ENCODE assay signal across 11 mouse cellular contexts in the genomic region with DNA sequence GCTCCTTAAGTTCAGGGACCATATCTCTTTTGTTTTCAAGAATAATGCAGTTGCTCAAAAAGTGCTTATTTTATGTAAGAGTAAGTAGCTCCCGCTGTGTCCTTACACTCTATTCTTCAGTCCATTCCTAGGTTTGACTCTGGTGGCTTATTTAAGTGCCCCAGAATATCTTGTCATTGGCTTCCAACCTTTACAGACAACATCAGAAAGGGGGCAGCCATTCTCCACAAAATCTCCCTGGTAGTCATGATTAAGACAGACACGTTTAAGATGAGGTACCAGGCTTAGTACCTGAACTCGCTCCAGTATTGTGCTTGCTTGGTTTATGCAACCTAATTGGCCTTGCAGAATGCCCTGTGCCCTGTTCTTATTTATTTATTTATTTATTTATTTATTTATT.
DNase-seq lines count a peak whose midpoint lies in the region; ATAC-seq and TF ChIP-seq lines count a peak whose summit lies in the region.
"Had no signal": no experiment of that assay in that cellular context is flagged by ENCODE, and none has a peak within 500 bp of the region (broad histone marks: within the 10 kb centered on the region; RNA-seq: fewer than 3 reads in every experiment).

No protein-coding gene starts in this region.

- DNase-seq in heart, adult 8-10 months (ENCODE audit: low spot score), result peak; percentile 42
- DNase-seq in heart, postnatal 36 days, result no peak
- DNase-seq in lung, embryonic 14.5 days, result peak; percentile 40
- no peak for DNase-seq in lung, adult 18-20 months
- DNase-seq: layer of hippocampus, adult 9-11 months; liver, embryonic 13.5 days had no signal

- H3K36me3 ChIP-seq in lung, embryonic 14.5 days (ENCODE audit: insufficient read depth), result no peaks in the 10 kb centered on the region
- H3K36me3 ChIP-seq in hindbrain, embryonic 15.5 days, result no peaks in the 10 kb centered on the region
- no peaks in the 10 kb centered on the region for H3K36me3 ChIP-seq in neural tube, embryonic 14.5 days (ENCODE audit: control insufficient read depth, insufficient read depth, low read length)
- H3K36me3 ChIP-seq: liver, embryonic 13.5 days had no signal

- H3K9me3 ChIP-seq in lung, embryonic 14.5 days (ENCODE audit: low read depth, low read length), result no peaks in the 10 kb centered on the region
- H3K9me3 ChIP-seq in hindbrain, embryonic 15.5 days, result no peaks in the 10 kb centered on the region
- no peaks in the 10 kb centered on the region for H3K9me3 ChIP-seq in neural tube, embryonic 14.5 days (ENCODE audit: control insufficient read depth, low read length)
- H3K9me3 ChIP-seq: embryonic facial prominence, embryonic 15.5 days; liver, embryonic 13.5 days had no signal

- H3K27ac ChIP-seq in lung, embryonic 14.5 days (ENCODE audit: low read depth), result no peak overlapping the region
- 0 out of 2 replicates have a peak overlapping the region, but pooled peaks have one; percentile 22 for H3K27ac ChIP-seq in hindbrain, embryonic 15.5 days (replicated peaks)
- H3K27ac ChIP-seq in neural tube, embryonic 14.5 days (ENCODE audit: low read depth, low read length), result no peak overlapping the region
- H3K27ac ChIP-seq: embryonic facial prominence, embryonic 15.5 days; liver, embryonic 13.5 days had no signal

- no peak overlapping the region for H3K9ac ChIP-seq in lung, embryonic 14.5 days
- 0 out of 2 replicates have a peak overlapping the region, but pooled peaks have one; percentile 67 for H3K9ac ChIP-seq in hindbrain, embryonic 15.5 days
- no peak overlapping the region for H3K9ac ChIP-seq in neural tube, embryonic 14.5 days (replicated peaks; ENCODE audit: low read depth, low read length)
- H3K9ac ChIP-seq: embryonic facial prominence, embryonic 15.5 days; liver, embryonic 13.5 days had no signal

- H3K27me3 ChIP-seq in lung, embryonic 14.5 days (ENCODE audit: insufficient read depth, low read length), result no peaks in the 10 kb centered on the region
- no peaks in the 10 kb centered on the region for H3K27me3 ChIP-seq in hindbrain, embryonic 15.5 days
- no peaks in the 10 kb centered on the region for H3K27me3 ChIP-seq in neural tube, embryonic 14.5 days (ENCODE audit: control insufficient read depth, insufficient read depth, low read length)
- H3K27me3 ChIP-seq: embryonic facial prominence, embryonic 15.5 days; Patski had no signal

- no peak overlapping the region for H3K4me2 ChIP-seq in lung, embryonic 14.5 days
- H3K4me2 ChIP-seq in hindbrain, embryonic 15.5 days, result peak overlapping the region; percentile 78
- peak overlapping the region; percentile 73 for H3K4me2 ChIP-seq in neural tube, embryonic 14.5 days (ENCODE audit: low read depth, low read length)
- H3K4me2 ChIP-seq: embryonic facial prominence, embryonic 15.5 days; liver, embryonic 13.5 days had no signal

- intact Hi-C loops in heart, postnatal 36 days (cut with DNase I), result no loop called here

- peaks cover 8% of the 10 kb centered on the region; the same call in 1 of the 2 replicates for H3K4me1 ChIP-seq in lung, embryonic 14.5 days (ENCODE audit: insufficient read depth)
- H3K4me1 ChIP-seq in hindbrain, embryonic 15.5 days (replicated peaks), result peaks cover 45% of the 10 kb centered on the region
- H3K4me1 ChIP-seq in neural tube, embryonic 14.5 days (ENCODE audit: control insufficient read depth, insufficient read depth, low read length), result peaks cover 20% of the 10 kb centered on the region; the same call in 1 of the 2 replicates

- ATAC-seq in lung, embryonic 14.5 days (ENCODE audit: insufficient read depth), result no peak
- ATAC-seq in hindbrain, embryonic 15.5 days (ENCODE audit: low FRiP score, low read depth), result no peak
- no peak for ATAC-seq in neural tube, embryonic 14.5 days (ENCODE audit: low read depth)
- no peak for ATAC-seq in activated CD4-positive, CD25-positive, alpha-beta regulatory T cell, adult 4 months
- ATAC-seq: Patski had no signal

- H3K4me3 ChIP-seq in lung, embryonic 14.5 days (ENCODE audit: low read depth, low read length), result no peak overlapping the region
- H3K4me3 ChIP-seq in hindbrain, embryonic 15.5 days, result peak overlapping the region; percentile 77
- H3K4me3 ChIP-seq in neural tube, embryonic 14.5 days (ENCODE audit: low read depth, low read length), result peak overlapping the region; percentile 76
- H3K4me3 ChIP-seq: embryonic facial prominence, embryonic 15.5 days; liver, embryonic 13.5 days had no signal

- peak; percentile 21; the same call in 1 of the 2 replicates for TF ChIP-seq CTCF in lung, embryonic 14.5 days (IDR thresholded peaks at IDR 0.05; ENCODE audit: low read depth)

- 59% methylated on average over 3 of the region's 3 CpGs for WGBS in lung, embryonic 14.5 days
- WGBS in hindbrain, embryonic 15.5 days, result 52% methylated on average over 3 of the region's 3 CpGs
- WGBS in neural tube, embryonic 14.5 days, result 53% methylated on average over 3 of the region's 3 CpGs

Comparison
In these comparisons a context has a peak if more than half of its experiments do, and no peak if none do; other contexts are left out.
1. DNase-seq: peak in heart, adult 8-10 months (single experiment) and lung, embryonic 14.5 days (single experiment); none in heart, postnatal 36 days (0 of 2) and lung, adult 18-20 months (0 of 2).